Mouse (Mus musculus): ENCODE measurements around the gene Cobl.

GRCm38 (mm10) chr11:12197542-12197941, 267.2 kb downstream of the Cobl start:
- TF ChIP-seq EP300 (IDR thresholded peaks at IDR 0.05; ENCODE audit: low read depth) (no peak), CTCF (IDR thresholded peaks at IDR 0.05; ENCODE audit: low read depth) (no peak)
